Mouse (Mus musculus): ENCODE results near the gene Large1.
"Not testable (repeated sequence)": the region's sequence is repeated elsewhere in the genome, so short reads cannot be mapped to it uniquely, and the experiment has no call there.

Gene Large1

DNA sequence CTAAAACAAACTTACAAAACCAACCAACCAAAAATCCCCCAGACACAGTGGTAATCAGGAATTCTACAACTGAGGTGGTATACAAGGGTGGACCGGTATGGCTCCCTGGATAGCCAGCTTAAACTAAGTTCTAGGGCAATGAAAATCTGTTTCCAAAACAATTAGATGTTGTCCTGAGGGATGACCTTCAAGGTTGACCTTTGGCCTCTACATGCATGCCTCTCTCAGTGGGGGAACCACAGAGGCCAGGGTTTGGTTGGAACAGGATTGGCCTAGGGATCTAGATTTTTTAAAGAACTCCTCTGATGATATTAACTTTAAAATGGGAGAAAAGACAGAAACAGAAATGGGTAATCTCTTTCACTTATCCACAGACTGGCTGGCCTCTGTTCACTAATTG, 335.1 kb downstream of the Large1 start:
- DNase-seq (ENCODE audit: low spot score in 2 of 2) = no peak

DNA sequence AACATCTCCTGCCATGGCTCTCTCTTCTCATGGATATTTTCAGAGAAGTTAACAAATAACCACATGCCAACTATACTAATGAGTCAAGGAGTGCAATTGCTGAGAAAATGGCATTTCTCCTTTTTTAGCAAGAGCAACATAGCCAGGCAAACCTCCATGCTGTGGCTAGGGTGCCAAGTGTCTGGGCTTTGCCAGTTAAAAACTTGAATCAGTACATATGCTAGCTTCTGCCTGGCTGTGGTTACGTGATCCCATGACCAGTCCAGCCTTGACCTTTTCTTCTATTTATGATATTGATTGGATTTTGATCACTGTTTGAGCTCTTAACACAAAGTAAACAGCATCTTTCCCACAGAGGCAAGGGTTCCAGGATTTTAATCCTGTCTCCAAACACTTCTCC, 335.7 kb downstream of the Large1 start:
- DNase-seq (ENCODE audit: low spot score in 2 of 2) = no peak

DNA sequence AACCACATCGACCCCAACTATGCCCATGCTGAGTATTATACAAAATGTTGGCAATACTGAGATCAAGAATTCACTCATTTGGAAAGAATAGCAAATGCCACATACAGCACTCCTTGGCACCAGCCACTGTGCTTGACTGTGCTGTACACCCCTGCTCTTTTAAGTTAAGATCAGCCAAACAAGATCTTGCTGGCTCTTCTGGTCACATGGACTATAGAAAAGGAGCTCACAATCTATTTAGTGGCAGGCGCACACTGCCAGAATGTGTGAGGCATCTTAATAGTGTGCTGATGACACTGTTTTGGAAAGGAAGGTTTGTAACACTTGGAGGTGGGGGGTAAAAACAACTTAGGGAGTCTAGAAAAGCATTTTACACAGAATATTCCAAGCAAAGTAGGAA, 337.0 kb downstream of the Large1 start:
- DNase-seq (ENCODE audit: low spot score in 2 of 2) = no peak

DNA sequence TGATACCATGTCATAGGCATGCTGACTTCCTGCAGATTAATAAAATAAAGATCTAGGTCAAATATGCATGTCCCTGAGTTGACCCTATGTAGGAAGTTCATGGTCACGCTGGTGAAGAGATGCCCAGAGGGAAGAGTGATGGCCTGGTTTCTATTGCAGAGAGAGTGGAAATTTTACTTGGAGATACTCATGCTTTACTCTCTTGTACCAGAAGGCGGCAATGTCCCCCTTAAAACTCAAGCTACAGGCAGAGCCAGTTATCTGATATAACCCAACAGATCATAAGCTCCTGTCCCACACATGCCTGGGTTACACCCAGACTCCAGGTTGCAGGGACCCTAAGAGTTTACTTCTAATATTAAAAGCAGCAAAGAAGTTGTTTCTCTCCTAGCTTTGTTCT, 345.9 kb downstream of the Large1 start:
- peak; percentile 9 to 34 for DNase-seq (ENCODE audit: low spot score in 2 of 2)

DNA sequence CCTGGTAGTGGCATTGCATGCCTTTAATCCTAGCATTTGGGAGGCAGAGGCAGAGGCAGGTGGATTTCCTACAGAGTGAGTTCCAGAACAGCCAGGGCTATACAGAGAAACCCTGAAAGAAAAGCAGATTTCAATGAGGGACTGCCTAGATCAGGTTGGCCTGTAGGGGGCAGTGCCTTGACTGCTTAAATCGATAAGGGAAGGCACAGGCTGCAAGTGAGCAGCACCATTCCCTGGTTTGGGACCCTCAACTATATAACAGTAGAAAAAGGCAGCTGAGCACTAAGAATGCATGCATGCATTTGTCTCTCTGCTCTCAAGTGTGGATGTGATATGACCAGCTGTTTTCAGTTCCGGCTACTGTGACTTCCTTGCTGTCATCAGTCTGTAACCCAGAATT, 349.5 kb downstream of the Large1 start:
- no peak for DNase-seq (ENCODE audit: low spot score in 2 of 2)

DNA sequence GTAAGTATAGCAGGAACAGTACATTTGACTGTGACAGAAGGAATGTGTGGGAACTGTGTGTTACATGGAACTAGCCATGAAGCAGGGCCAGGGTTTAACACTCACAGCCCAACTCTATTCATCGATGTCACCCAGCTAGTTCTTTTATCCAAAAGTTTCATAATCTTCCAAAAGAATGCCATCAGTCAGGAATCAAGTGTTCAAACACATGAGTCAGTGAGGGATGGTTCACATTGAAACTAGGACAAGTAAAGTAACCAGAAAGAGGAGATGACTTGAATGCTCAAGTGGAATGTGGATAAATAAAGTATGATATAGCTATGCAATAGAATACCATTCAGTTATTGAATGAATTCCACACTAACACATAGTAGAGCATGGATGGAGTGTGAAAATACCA, 359.5 kb downstream of the Large1 start:
- no peak for DNase-seq (ENCODE audit: low spot score in 2 of 2)

DNA sequence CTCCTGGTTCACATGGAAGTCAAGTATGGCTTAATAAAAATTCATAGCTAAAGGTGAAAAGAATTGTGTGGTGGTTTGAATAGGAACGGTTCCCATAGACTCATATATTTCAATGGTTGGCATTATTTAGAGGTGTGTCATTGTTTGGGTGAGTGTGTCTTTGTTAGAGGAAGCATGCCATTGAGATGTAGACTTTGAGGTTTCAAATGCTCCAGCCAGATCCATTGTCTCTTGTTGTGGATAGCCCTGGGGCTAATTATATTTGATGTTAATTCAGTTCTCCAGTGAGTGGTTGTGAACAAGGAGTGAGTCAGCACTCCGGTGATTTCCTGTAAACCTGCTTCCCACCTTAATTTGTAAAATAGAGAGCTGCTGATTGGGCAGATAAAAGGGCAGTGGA, 362.9 kb downstream of the Large1 start:
- DNase-seq (ENCODE audit: low spot score in 2 of 2) = no peak

DNA sequence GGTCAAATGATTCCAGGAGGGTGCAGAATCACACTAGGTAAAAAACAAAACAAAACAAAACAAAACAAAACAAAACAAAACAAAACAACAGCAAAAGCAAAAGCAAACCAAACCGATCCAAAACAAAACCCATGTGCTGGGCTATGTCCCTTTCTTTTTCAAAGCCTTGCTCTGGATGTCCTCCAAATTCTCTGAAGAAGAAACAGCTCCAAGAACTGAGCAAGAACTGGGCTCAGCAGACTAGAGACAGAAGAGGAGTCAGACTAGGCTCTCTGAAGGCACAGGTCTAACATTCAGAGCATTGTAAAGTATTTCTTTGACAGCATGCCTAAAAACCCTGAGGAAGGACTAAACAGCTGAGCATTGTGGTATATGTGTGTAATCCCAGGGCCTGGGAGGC, 370.5 kb downstream of the Large1 start:
- no peak for DNase-seq (ENCODE audit: low spot score in 2 of 2)

DNA sequence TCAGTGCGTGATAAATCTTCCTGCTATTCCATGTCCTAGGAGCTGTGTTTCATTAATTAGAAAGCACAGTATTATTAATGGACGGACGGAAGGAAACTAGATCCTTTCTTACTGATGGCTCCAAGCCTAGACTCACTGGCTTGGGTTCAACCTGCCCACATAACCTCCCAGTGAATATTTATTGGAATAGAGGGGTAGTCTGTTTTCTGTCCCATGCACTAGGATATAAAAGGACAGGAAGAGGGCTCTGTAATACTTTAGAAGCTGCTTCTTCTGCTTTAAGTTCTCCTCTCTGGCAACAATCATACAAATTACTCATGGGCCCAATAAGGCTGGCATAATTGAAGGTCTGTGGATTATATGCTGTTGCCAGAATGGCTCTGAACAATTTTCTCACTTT, 398.3 kb downstream of the Large1 start:
- DNase-seq (ENCODE audit: low spot score in 2 of 2) = no peak

DNA sequence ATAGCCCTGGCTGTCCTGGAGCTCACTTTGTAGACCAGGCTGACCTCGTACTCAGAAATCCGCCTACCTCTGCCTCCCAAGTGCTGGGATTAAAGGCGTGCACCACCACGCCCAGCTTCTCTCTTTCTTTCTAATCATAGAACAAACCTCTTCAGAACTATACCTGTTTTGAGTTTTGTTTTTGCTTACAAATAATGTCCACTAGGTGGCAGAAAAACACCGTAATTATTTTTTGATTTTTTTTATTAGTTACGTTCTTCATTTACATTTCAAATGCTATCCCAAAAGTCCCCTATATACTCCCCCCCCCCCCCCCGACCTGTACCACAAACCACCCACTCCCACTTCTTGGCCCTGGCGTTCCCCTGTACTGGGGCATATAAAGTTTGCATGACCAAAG, 411.9 kb downstream of the Large1 start:
- not testable (repeated sequence) for DNase-seq (ENCODE audit: low spot score in 2 of 2)

DNA sequence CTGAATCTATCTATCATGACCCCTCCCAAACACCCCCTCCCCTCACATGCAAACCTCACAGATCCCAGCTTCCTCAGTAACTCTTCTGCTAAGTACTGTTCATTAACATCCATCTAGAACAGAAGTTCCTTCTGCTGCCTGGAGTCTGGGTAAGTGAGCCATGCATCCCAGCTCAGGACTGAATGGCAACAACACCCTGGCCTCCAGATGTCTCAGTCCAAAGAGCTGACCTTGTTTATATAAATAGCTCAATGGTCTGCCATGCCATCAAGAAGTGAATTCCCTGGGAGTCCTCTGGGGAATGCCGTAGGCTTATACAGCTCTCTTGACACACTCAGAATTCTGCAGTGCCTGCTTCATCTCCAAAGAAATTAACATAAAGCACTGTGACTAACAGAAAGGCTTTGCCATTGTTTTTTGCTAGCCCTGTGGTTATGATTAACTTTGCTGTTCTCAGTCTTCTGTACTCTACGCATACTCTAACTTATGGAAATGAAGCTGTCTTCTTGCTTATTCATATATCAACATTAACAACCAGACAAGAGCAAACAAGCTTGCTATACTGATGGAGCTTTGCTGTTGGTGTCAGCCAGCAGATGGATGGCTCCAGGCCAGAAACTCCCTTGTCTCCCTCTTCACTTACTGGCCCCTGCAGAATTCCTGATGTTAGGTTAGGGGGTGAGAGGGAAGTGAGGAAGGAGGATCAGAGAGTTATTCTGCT, 434.0 kb downstream of the Large1 start:
- no peak for DNase-seq (ENCODE audit: low spot score in 2 of 2)

DNA sequence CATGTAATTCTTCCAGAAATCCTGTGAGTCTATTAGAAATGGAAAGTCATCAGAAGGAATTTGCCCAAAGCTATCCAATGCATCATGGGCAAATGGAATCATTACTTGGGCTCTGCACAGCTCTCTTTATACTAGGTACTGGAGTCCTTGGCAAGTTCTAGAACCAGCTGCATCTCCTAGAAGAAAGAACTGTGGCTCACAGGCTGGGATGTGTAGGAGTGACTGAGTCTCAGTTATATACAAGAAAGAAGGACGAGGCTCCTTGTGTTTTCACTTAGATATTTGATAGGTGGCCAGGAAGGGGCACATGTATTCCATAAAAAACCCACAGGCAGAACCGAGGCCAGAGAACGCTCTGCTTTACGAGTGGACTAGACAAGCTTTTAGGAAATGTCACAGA, 447.8 kb downstream of the Large1 start:
- no peak for DNase-seq (ENCODE audit: low spot score in 2 of 2)

DNA sequence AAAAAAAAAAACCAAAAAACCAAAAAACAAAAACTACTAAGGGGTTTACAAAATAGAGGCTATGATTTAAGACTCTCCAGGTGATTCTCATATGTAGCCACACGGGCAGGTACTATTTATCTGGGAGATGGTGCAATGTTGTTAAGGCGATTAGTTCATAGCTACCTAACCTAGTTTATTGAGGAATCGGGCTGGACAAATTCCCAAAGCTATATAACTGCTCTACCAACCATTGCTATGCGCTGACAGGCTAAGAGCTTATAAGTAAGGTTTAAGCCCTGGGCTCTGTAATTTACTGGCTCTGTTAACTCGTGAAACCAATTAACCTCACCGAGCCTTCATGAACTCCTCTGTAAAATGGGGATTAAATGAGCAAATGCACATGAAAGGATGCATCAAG, 451.7 kb downstream of the Large1 start:
- DNase-seq (ENCODE audit: low spot score in 2 of 2) = no peak

DNA sequence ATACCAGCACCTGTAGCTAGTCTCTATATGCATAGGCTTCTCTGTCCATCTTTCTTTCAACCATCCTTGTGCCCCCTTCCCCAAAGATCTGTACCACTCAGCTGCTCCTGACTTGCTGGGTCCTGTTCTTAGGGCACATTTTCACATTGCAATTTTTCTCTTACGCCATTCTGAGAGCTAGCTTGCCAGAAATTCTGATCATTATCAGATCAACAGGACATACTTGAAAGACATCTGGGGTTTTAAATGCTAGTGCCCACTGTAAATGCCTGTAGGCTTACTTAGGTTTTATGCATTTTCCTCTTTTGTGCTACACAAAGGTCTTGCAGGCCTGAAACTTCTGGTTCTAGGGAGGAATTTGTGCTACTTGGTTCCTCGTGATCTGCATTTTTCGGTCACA, 454.0 kb downstream of the Large1 start:
- no peak for DNase-seq (ENCODE audit: low spot score in 2 of 2)

DNA sequence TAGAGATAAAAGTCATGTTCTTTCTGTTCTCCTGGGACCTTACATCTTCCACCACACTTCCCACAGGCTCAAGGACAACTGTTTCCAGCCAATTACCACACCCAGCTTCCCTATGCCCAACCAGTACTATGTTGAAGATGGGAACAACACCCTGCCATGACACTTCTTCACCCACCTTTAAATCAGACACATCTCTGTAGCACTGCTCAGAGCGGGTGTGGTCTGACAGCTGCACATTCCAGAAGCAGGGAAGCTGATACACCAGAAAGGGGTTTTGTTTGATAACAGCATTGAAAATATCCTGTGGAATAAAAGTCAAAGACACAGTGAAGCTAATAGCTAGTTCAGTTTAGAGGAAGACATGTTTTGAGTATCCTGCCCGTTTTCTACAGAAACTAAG, 470.3 kb downstream of the Large1 start:
- DNase-seq (ENCODE audit: low spot score in 2 of 2) = no peak

DNA sequence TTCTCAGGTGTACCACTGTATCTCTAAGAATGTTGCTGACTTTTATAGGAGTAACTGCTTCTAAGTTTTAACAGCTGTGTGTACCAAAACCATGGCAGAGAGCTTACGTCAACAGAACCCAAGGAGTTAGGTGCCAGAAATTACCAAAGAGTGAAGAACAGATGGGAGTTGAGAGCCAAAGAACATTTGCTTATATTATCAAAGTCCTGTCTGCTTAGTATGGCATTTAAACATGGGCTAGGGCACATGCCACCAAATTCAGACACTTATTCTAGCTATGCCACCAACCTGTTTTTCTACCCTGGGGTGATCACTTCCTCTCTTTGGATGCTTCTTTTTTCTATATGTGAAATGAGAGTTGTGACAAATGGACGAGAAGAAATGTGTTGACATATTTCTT, 479.9 kb downstream of the Large1 start:
- DNase-seq (ENCODE audit: low spot score in 2 of 2) = no peak

DNA sequence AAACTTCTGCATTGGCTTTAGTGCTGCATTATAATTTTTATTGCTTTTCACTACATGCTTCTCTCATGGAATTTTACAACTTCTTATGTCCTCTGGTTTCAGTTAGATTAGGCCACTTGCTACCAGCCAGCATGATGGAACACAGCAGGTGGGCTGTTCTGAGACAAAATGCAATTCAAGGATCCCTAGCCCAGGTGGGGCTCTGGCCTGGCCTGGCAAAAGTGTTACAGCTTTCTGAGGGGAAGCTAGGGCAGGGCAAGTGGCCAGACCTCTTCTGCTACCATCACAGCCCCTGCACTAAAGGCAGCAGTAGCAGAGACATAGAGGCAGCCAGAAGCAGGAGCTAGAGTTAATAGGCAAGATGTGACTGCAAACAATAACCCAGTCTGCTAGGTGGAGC, 506.5 kb downstream of the Large1 start:
- DNase-seq (ENCODE audit: low spot score in 2 of 2) = no peak

DNA sequence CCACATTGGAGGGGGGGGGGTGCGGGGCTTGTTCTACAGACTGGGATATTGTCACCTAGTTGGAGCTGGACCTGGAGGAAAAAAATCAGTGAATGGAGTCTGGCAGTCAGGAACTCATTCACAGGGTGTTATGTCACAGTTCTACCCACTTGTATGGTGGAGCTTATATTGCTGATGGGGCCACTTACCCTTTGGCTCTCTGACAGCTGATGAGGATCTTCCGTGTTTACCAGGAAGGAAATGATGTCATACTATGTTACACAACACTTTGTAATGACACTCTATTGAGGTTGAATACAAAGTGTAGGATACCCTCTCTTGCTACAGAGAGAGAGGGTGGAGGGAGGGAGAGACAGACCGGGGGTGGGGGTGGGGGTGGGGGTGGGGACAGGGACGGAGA, 517.5 kb downstream of the Large1 start:
- no peak for DNase-seq (ENCODE audit: low spot score in 2 of 2)

DNA sequence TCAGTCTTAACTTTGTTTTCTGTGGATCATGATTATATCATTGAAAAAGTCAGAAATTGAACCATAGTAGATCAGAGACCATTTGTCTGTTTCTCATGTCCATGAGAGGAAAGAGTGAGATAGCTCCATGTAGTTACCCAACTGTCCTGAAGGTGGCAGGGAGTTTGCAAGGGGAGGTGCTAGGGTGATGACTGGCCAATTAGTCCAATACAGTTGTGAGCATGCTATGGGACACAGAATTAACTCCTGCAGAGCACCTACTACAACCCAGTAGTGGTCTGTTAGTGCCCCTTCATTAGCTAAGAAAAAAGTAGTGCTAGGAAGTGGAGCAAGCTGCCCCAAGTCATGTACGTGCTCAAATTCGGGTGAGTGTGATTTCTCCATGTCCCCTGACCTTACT, 520.2 kb downstream of the Large1 start:
- no peak for DNase-seq (ENCODE audit: low spot score in 2 of 2)

DNA sequence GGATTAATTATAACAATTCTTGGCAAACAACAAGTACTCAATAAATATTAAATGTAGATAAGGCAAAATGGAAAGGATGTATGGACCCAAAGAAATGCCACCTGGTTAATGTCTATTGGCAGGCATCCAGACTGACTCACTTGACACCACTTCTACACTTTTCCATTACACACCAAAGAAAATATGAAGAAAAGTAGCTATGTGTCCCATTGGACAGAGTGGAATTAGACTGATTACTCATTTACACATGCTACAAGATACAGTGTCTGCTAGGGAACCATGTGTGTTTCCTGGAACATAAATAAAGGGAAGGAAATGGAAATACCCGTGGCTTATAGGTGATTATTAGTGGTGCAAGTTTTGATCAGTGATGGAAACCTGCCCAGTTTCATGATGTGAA, 521.0 kb downstream of the Large1 start:
- no peak for DNase-seq (ENCODE audit: low spot score in 2 of 2)

DNA sequence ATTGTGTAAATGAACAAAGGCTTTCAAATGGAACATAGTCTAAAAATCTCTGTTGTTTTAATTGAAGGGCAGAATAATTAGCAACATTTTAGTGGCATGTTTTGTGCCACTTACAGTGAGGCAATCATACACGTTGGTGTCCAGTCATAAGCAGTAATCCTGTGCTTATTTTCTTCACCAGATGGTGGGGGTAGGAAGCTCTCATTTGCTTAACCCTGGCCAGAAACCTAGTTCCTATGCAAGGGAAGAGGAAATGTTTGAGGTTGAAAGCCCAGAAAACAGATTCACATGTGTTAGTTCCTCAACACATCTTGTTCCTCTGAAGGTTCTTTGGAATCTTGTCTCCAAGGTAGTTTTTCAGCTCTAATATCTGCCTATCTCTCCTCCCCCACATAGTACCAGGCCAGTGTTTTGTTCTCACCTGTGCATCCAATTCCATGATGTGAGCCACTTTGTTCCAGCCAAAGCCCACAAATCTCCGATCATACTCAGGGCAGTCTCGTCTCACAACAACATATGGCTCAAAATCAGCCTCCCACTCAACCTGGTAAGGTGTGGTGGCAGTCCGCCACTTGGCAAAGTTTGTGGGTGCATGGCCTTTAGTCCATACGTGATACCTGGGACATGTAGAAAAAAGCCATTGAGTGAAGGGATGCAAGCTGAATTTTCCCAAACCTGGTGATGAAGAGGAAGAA, 535.5 kb downstream of the Large1 start:
- DNase-seq (ENCODE audit: low spot score in 2 of 2) = no peak

DNA sequence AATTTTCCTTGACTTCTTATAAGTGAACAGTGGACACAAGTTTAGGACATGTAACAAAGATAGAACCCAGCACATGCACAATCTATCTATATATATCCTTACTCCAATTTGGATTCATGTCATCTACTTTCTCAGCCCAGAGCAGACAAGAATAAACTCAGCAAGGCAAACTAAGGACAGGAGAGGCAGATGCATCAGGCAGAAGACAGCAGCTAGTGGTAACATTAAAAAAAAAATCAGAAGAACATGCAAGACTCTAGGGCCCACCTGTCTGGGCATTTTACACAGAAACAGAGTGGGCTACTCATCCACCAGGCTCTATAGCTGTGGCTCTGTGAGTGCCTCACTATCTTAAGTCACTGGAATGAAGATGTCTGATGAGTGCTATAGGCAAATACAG, 536.7 kb downstream of the Large1 start:
- DNase-seq (ENCODE audit: low spot score in 2 of 2) = peak in 1 of 2 experiments; percentile 8

DNA sequence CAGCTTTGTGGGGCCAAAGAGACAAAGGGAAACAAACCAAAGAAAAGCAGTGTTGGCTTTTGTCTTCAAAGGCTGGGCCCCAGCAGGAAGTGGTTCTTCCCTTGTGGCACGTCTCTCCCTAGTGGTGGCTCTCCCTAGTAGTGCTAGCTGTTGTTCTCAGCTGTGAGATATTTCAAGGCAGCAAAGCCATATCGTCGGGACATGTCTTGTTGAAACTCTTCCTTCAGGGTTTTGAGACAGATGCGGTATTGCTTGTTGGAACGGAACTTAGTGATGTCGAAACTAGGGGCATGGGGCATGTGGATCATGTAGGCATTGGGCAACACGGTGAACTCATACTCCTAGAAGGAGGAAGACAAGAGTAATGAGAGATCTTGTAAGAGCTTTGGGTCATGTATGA, 537.7 kb downstream of the Large1 start:
- DNase-seq (ENCODE audit: low spot score in 2 of 2) = no peak

DNA sequence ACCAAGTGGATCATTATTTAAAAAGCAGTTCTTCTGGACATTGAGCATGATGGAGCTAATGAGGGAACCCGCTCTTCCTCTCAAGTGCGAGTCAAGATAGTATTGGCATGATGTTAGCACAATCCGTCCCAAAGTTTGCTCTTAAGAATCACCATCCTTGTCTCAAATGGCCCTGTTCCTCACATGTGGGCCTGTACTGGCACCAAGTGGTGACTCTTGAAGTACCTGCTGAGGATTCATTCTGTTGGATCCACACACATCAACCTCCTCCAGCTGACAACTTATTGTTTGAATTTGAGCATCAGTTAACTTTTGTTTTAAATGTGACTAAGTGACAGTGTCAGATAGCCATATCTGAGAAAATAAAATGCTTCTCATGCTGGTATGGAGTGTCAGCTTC, 540.6 kb downstream of the Large1 start:
- DNase-seq (ENCODE audit: low spot score in 2 of 2) = no peak

Measured in right cerebral cortex, postnatal 36 days (tissue).